11 mouse cellular contexts compared by ENCODE assay signal in the genomic region with DNA sequence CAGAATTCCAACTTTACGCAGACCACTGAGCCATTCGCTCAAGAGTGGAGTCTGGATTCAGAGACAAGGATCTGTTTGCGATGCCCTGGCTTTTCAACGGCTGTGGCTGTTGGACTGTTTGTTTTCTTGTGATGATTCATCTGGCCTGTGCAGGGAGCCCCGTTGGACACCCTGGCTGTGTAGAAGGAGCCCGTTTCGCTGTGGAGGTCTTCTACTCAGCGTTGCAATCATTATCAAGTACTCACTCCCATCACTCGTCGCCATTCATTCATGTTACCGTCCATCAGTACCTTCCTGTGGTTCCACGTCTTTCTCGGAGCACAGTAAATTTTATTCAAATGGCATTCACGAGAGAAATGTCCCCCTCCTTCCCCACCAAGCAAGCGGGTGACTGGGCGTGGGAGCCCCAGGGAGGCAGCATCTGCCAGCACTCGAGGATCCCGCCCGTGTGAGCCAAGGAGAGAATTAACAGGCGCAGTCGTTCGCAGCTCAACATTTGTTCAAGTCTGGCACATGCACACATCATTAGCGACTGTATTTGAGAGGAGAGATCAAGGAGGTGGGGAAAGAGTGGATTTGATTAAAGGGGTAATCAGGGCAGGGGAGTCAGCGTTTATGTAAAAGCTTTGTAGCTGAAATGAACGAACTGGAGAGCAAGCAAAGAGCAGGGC.
DNase-seq lines count a peak whose midpoint lies in the region; ATAC-seq lines count a peak whose summit lies in the region.
"Had no signal": no experiment of that assay in that cellular context is flagged by ENCODE, and none has a peak within 500 bp of the region (broad histone marks: within the 10 kb centered on the region; RNA-seq: fewer than 3 reads in every experiment).

No protein-coding gene starts in this region.

- H3K4me1 ChIP-seq in heart, embryonic 13.5 days: peaks cover 8% of the 10 kb centered on the region; the same call in 1 of the 2 replicates
- H3K4me1 ChIP-seq in forebrain, embryonic 16.5 days (replicated peaks; ENCODE audit: control insufficient read depth, insufficient read depth, low read length): peaks cover 14% of the 10 kb centered on the region
- H3K4me1 ChIP-seq in neural tube, embryonic 13.5 days (replicated peaks): peaks cover 9% of the 10 kb centered on the region
- H3K4me1 ChIP-seq: liver, embryonic 13.5 days; midbrain, embryonic 12.5 days had no signal

- peaks cover 13% of the 10 kb centered on the region for H3K27me3 ChIP-seq in heart, embryonic 13.5 days (replicated peaks)
- no peaks in the 10 kb centered on the region for H3K27me3 ChIP-seq in forebrain, embryonic 16.5 days (replicated peaks; ENCODE audit: control insufficient read depth, insufficient read depth, low read length)
- no peaks in the 10 kb centered on the region for H3K27me3 ChIP-seq in neural tube, embryonic 13.5 days
- H3K27me3 ChIP-seq: liver, embryonic 13.5 days; midbrain, embryonic 12.5 days had no signal

- H3K36me3 ChIP-seq in heart, embryonic 13.5 days: no peaks in the 10 kb centered on the region
- H3K36me3 ChIP-seq in forebrain, embryonic 16.5 days (ENCODE audit: control insufficient read depth, insufficient read depth): no peaks in the 10 kb centered on the region
- H3K36me3 ChIP-seq in neural tube, embryonic 13.5 days: no peaks in the 10 kb centered on the region
- H3K36me3 ChIP-seq: liver, embryonic 13.5 days; midbrain, embryonic 12.5 days had no signal

- no peak overlapping the region for H3K4me3 ChIP-seq in heart, embryonic 13.5 days
- H3K4me3 ChIP-seq in forebrain, embryonic 16.5 days (replicated peaks; ENCODE audit: low read length): 0 out of 2 replicates have a peak overlapping the region, but pooled peaks have one; percentile 0
- no peak overlapping the region for H3K4me3 ChIP-seq in neural tube, embryonic 13.5 days
- H3K4me3 ChIP-seq: liver, embryonic 13.5 days; midbrain, embryonic 12.5 days had no signal

- ATAC-seq in heart, embryonic 13.5 days (ENCODE audit: extremely low read depth, insufficient number of reproducible peaks, low FRiP score, low TSS enrichment): no peak
- peak; percentile 96 for ATAC-seq in forebrain, embryonic 16.5 days
- ATAC-seq in neural tube, embryonic 13.5 days (ENCODE audit: low read depth): peak; percentile 65; the same call in 1 of the 2 replicates

- intact Hi-C loops in heart, postnatal 10 days (cut with DNase I): no loop called here

- DNase-seq in heart, postnatal 10 days: no peak
- DNase-seq in layer of hippocampus, postnatal 10 days (ENCODE audit: low spot score in 2 of 2): peak; percentile 55 to 56
- no peak for DNase-seq in kidney, postnatal 36 days
- no peak for DNase-seq in spleen, postnatal 14 days (ENCODE audit: low spot score in 2 of 2)
- no peak for DNase-seq in B cell, adult 2 months
- DNase-seq: adrenal gland, adult 8-10 months; liver, embryonic 13.5 days had no signal

- 40% methylated on average over 25 of the region's 25 CpGs for WGBS in heart, embryonic 13.5 days
- WGBS in forebrain, embryonic 16.5 days: 26% methylated on average over 25 of the region's 25 CpGs
- 47% methylated on average over 25 of the region's 25 CpGs for WGBS in neural tube, embryonic 13.5 days

- no peak overlapping the region for H3K9ac ChIP-seq in heart, embryonic 13.5 days
- H3K9ac ChIP-seq in forebrain, embryonic 16.5 days (replicated peaks; ENCODE audit: low read depth, low read length): no peak overlapping the region
- H3K9ac ChIP-seq in neural tube, embryonic 13.5 days: no peak overlapping the region
- H3K9ac ChIP-seq: liver, embryonic 13.5 days; midbrain, embryonic 12.5 days had no signal

- H3K27ac ChIP-seq in heart, embryonic 13.5 days (replicated peaks): no peak overlapping the region
- H3K27ac ChIP-seq in forebrain, embryonic 16.5 days (ENCODE audit: low read length): peak overlapping the region; percentile 76
- H3K27ac ChIP-seq in neural tube, embryonic 13.5 days (replicated peaks): peak overlapping the region; percentile 23; the same call in 1 of the 2 replicates
- H3K27ac ChIP-seq: liver, embryonic 13.5 days; midbrain, embryonic 12.5 days had no signal

- peak overlapping the region; percentile 46 for H3K4me2 ChIP-seq in heart, embryonic 13.5 days
- H3K4me2 ChIP-seq in forebrain, embryonic 16.5 days (ENCODE audit: low read length): peak overlapping the region; percentile 20
- peak overlapping the region; percentile 32 for H3K4me2 ChIP-seq in neural tube, embryonic 13.5 days
- H3K4me2 ChIP-seq: liver, embryonic 13.5 days; midbrain, embryonic 12.5 days had no signal

- no peaks in the 10 kb centered on the region for H3K9me3 ChIP-seq in heart, embryonic 13.5 days
- H3K9me3 ChIP-seq in forebrain, embryonic 16.5 days (ENCODE audit: control insufficient read depth, low read length): no peaks in the 10 kb centered on the region
- no peaks in the 10 kb centered on the region for H3K9me3 ChIP-seq in neural tube, embryonic 13.5 days
- H3K9me3 ChIP-seq: liver, embryonic 13.5 days; midbrain, embryonic 12.5 days had no signal

Comparison
In these comparisons a context has a peak if more than half of its experiments do, and no peak if none do; other contexts are left out.
1. DNase-seq: peak in layer of hippocampus, postnatal 10 days (2 of 2); none in heart, postnatal 10 days (0 of 2), kidney, postnatal 36 days (0 of 2), spleen, postnatal 14 days (0 of 2) and B cell, adult 2 months (0 of 2).
2. Peak in every context shown above with its lines, with median percentiles within 50 percentile points of each other: H3K4me2 ChIP-seq.